Mouse (Mus musculus): ENCODE results near the gene Acsbg1.

GRCm38 (mm10) chr9:54612781-54613191 is 48.9 kb downstream of the Acsbg1 start:
- TF ChIP-seq CTCF (IDR thresholded peaks at IDR 0.05) (no peak), EP300 (IDR thresholded peaks at IDR 0.05) (no peak)
